Mouse (Mus musculus): ENCODE results near the gene Tmem201. TPM values are rescaled to one million over a fixed set of nuclear protein-coding genes. Genes with fewer than 3 reads are reported as not detected.

Tmem201 gene
- polyA plus RNA-seq, 1 experiment from 2014 or later: 26.0 TPM

- no peak for DNase-seq (ENCODE audit: low spot score)
- 75% methylated on average over 8 of the region's 8 CpGs for WGBS
- no peaks in the 10 kb centered on the region for H3K9me3 ChIP-seq (ENCODE audit: control insufficient read depth, low read length)
- peaks cover 10% of the 10 kb centered on the region for H3K4me1 ChIP-seq (ENCODE audit: control insufficient read depth, insufficient read depth, low read length)
- no peak overlapping the region for H3K4me2 ChIP-seq (ENCODE audit: low read depth)
- H3K36me3 ChIP-seq (ENCODE audit: control insufficient read depth, insufficient read depth, low read length): peaks cover 43% of the 10 kb centered on the region
- no peak overlapping the region for H3K9ac ChIP-seq (ENCODE audit: low read length)
- H3K4me3 ChIP-seq (ENCODE audit: low read depth, low read length): no peak overlapping the region
- ATAC-seq (ENCODE audit: insufficient read depth, low FRiP score, low TSS enrichment): no peak
- H3K27ac ChIP-seq (ENCODE audit: low read depth, low read length): no peak overlapping the region
- no peaks in the 10 kb centered on the region for H3K27me3 ChIP-seq (ENCODE audit: control insufficient read depth, insufficient read depth, low read length)
Observed at GRCm38 (mm10) chr4:149728810-149729209, 9.0 kb downstream of the Tmem201 start.

GRCm38 (mm10) chr4:149727636-149728035 lies 10.2 kb downstream of the Tmem201 start:
- H3K9me3 ChIP-seq (ENCODE audit: control insufficient read depth, low read length): no peaks in the 10 kb centered on the region
- peaks cover 43% of the 10 kb centered on the region for H3K36me3 ChIP-seq (ENCODE audit: control insufficient read depth, insufficient read depth, low read length)
- H3K4me2 ChIP-seq (ENCODE audit: low read depth): no peak overlapping the region
- DNase-seq (ENCODE audit: low spot score) (no peak), ATAC-seq (ENCODE audit: insufficient read depth, low FRiP score, low TSS enrichment) (no peak)
- 100% methylated on average over 5 of the region's 5 CpGs for WGBS
- H3K4me1 ChIP-seq (ENCODE audit: control insufficient read depth, insufficient read depth, low read length): peaks cover 3% of the 10 kb centered on the region; the same call in 1 of the 2 replicates
- H3K27ac ChIP-seq (ENCODE audit: low read depth, low read length): no peak overlapping the region
- H3K9ac ChIP-seq (ENCODE audit: low read length): no peak overlapping the region
- no peaks in the 10 kb centered on the region for H3K27me3 ChIP-seq (ENCODE audit: control insufficient read depth, insufficient read depth, low read length)
- H3K4me3 ChIP-seq (ENCODE audit: low read depth, low read length): no peak overlapping the region

DNA sequence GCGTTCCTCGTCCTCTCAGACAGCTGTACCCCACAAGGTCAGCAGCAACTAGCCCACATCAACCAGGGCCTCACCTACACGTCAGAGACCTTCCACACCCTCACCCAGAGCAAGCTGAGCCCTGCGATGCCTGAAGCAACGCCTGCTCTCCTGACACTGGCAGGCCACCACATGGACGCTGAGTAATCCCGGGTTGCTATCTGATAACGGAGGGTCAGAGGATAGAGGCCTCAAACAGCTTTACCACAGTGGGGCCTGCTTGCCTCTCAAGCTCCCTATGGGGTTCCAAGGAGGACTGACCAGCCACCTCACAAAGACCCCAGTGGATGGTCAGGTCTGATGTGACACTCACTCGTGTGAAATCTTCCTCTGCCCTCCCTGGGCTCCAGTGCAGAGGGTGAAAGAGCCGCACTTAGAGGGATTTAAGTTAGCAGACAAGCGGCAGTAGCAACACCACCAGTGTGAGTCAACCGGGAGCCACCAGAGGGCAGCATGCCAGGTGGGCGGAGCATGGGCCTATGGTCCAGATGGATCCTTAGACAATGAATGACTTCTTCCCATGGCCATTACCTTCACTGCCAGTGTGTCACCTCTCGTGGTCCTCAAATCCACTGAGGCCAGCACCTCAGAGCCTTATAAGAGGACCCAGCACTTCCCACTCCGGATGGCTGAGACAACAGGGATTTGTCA lies 12.0 kb downstream of the Tmem201 start:
- DNase-seq (ENCODE audit: low spot score) (peak; percentile 63), ATAC-seq (ENCODE audit: insufficient read depth, low FRiP score, low TSS enrichment) (no peak)
- no peaks in the 10 kb centered on the region for H3K9me3 ChIP-seq (ENCODE audit: control insufficient read depth, low read length)
- H3K4me2 ChIP-seq (ENCODE audit: low read depth): no peak overlapping the region
- H3K27ac ChIP-seq (ENCODE audit: low read depth, low read length): no peak overlapping the region
- WGBS: 74% methylated on average over 15 of the region's 15 CpGs
- H3K9ac ChIP-seq (ENCODE audit: low read length): no peak overlapping the region
- no peaks in the 10 kb centered on the region for H3K4me1 ChIP-seq (ENCODE audit: control insufficient read depth, insufficient read depth, low read length)
- no peaks in the 10 kb centered on the region for H3K27me3 ChIP-seq (ENCODE audit: control insufficient read depth, insufficient read depth, low read length)
- peaks cover 41% of the 10 kb centered on the region for H3K36me3 ChIP-seq (ENCODE audit: control insufficient read depth, insufficient read depth, low read length)
- H3K4me3 ChIP-seq (ENCODE audit: low read depth, low read length): no peak overlapping the region

- DNase-seq (ENCODE audit: low spot score) (no peak), ATAC-seq (ENCODE audit: insufficient read depth, low FRiP score, low TSS enrichment) (no peak)
- WGBS: 94% methylated on average over 17 of the region's 17 CpGs
- no peak overlapping the region for H3K4me3 ChIP-seq (ENCODE audit: low read depth, low read length)
- no peaks in the 10 kb centered on the region for H3K4me1 ChIP-seq (ENCODE audit: control insufficient read depth, insufficient read depth, low read length)
- no peak overlapping the region for H3K27ac ChIP-seq (ENCODE audit: low read depth, low read length)
- no peaks in the 10 kb centered on the region for H3K9me3 ChIP-seq (ENCODE audit: control insufficient read depth, low read length)
- H3K4me2 ChIP-seq (ENCODE audit: low read depth): no peak overlapping the region
- H3K27me3 ChIP-seq (ENCODE audit: control insufficient read depth, insufficient read depth, low read length): no peaks in the 10 kb centered on the region
- H3K36me3 ChIP-seq (ENCODE audit: control insufficient read depth, insufficient read depth, low read length): peaks cover 42% of the 10 kb centered on the region
- no peak overlapping the region for H3K9ac ChIP-seq (ENCODE audit: low read length)
Observed at GRCm38 (mm10) chr4:149724916-149725470, 12.9 kb downstream of the Tmem201 start.

DNA sequence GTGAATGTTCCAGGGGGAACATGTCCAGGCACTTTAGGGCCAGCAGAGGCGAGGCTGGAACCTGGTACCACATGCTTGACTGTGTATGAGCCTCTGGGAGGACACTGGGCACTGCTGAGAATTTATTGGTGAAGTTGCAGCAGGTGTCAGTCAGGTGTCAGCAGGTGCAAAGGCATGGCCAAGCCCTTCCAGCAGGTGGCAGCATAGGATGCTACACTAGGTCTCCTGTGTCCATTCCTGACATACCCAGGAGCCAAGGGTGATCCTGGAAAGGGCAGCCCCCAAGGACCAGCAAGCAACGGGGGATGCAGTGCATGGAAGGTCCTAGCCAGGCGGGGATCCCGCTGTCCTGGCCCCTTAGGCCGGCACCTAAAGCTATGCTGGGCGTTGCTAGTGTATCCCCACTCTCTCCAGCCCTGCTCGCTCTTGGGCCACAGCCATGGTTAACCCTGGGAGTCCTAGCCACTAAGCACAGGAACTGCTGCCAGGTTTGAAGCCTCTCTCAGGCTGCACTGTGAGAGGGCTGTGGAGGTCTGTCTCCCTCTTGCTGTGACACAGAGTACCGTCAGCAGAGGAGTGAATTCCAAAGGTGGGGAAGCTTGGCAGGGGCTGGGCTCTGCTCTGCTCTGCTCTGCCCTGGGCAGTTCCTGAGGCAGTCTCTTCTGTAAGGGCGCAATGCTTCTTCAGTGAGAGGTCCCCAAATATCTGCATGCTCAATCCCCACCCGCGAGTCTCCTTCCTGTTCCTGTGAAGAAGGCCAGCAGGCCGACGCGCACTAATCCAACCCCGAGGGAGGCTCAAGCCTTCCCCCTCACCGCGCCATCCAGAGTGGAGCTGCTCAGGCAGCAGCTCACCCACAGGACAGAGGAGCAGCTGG lies 13.8 kb downstream of the Tmem201 start:
- peaks cover 38% of the 10 kb centered on the region for H3K36me3 ChIP-seq (ENCODE audit: control insufficient read depth, insufficient read depth, low read length)
- H3K9ac ChIP-seq (ENCODE audit: low read length): no peak overlapping the region
- 77% methylated on average over 17 of the region's 17 CpGs for WGBS
- no peaks in the 10 kb centered on the region for H3K27me3 ChIP-seq (ENCODE audit: control insufficient read depth, insufficient read depth, low read length)
- H3K4me1 ChIP-seq (ENCODE audit: control insufficient read depth, insufficient read depth, low read length): no peaks in the 10 kb centered on the region
- no peak for ATAC-seq (ENCODE audit: insufficient read depth, low FRiP score, low TSS enrichment)
- H3K4me2 ChIP-seq (ENCODE audit: low read depth): no peak overlapping the region
- no peak for DNase-seq (ENCODE audit: low spot score)
- H3K4me3 ChIP-seq (ENCODE audit: low read depth, low read length): no peak overlapping the region
- H3K27ac ChIP-seq (ENCODE audit: low read depth, low read length): no peak overlapping the region
- H3K9me3 ChIP-seq (ENCODE audit: control insufficient read depth, low read length): no peaks in the 10 kb centered on the region

GRCm38 (mm10) chr4:149723021-149723390 lies 14.8 kb downstream of the Tmem201 start:
- no peak for DNase-seq (ENCODE audit: low spot score)

DNA sequence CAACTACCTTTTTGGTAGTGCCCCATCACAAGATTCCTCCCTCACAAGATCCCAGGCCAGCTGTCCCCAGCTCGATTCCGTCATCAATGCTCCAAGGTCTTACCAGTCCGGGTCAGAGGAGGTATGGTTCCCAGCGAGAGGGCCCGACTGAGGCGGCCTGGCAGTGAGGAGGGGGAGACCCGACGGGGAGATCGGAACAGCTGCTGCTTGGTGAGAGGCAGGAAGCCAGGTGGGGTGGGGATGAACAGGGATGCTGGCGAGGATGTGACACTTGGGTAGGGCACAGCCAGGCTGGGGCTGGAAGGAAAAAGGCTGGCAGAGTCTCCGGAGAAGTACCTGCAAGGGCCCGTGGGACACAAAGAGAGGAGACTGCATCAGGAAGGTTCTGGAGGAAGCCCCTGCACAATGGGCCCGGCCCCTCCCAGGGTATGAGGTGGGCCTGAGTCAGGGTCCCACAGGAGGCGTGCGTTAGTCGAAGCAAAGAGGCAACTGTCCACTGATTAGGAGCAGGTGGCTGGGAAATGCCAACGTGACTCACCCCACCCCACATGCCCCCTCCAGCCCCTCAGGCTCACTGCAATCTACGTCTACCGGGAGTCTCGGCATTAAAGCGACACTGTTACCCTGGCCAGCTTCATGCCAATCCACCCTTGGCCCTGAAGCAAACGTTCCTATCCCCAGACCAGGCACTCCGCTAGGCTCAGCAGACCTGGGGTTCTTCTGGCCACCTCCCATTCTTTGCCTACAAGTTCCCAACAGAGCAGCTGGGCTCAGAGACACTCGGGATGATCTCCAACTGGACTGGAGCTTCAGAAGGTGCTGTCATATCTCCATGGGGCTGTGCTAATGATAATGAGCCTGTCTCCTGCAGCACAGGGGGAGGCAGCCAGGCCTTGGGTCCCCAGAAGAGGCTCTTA lies 15.5 kb downstream of the Tmem201 start:
- H3K4me3 ChIP-seq (ENCODE audit: low read depth, low read length): no peak overlapping the region
- H3K36me3 ChIP-seq (ENCODE audit: control insufficient read depth, insufficient read depth, low read length): peaks cover 37% of the 10 kb centered on the region
- no peak for ATAC-seq (ENCODE audit: insufficient read depth, low FRiP score, low TSS enrichment)
- H3K9me3 ChIP-seq (ENCODE audit: control insufficient read depth, low read length): no peaks in the 10 kb centered on the region
- DNase-seq (ENCODE audit: low spot score): no peak
- H3K27ac ChIP-seq (ENCODE audit: low read depth, low read length): no peak overlapping the region
- no peak overlapping the region for H3K4me2 ChIP-seq (ENCODE audit: low read depth)
- H3K27me3 ChIP-seq (ENCODE audit: control insufficient read depth, insufficient read depth, low read length): no peaks in the 10 kb centered on the region
- H3K9ac ChIP-seq (ENCODE audit: low read length): no peak overlapping the region
- no peaks in the 10 kb centered on the region for H3K4me1 ChIP-seq (ENCODE audit: control insufficient read depth, insufficient read depth, low read length)
- WGBS: 89% methylated on average over 24 of the region's 24 CpGs

More at GRCm38 (mm10) chr4:149723021-149723390, 14.8 kb downstream of the Tmem201 start:
- no peak for ATAC-seq (ENCODE audit: insufficient read depth, low FRiP score, low TSS enrichment)
- Histone ChIP-seq H3K27ac (ENCODE audit: low read depth, low read length) (no peak overlapping the region), H3K27me3 (ENCODE audit: control insufficient read depth, insufficient read depth, low read length) (no peaks in the 10 kb centered on the region), H3K4me3 (ENCODE audit: low read depth, low read length) (no peak overlapping the region), H3K9ac (ENCODE audit: low read length) (no peak overlapping the region), H3K36me3 (ENCODE audit: control insufficient read depth, insufficient read depth, low read length) (peaks cover 41% of the 10 kb centered on the region), H3K9me3 (ENCODE audit: control insufficient read depth, low read length) (no peaks in the 10 kb centered on the region), H3K4me1 (ENCODE audit: control insufficient read depth, insufficient read depth, low read length) (no peaks in the 10 kb centered on the region), H3K4me2 (ENCODE audit: low read depth) (no peak overlapping the region)
- 80% methylated on average over 12 of the region's 12 CpGs for WGBS

GRCm38 (mm10) chr4:149721163-149721562 lies 16.7 kb downstream of the Tmem201 start:
- Histone ChIP-seq H3K4me1 (ENCODE audit: control insufficient read depth, insufficient read depth, low read length) (no peaks in the 10 kb centered on the region), H3K4me2 (ENCODE audit: low read depth) (no peak overlapping the region), H3K36me3 (ENCODE audit: control insufficient read depth, insufficient read depth, low read length) (peaks cover 37% of the 10 kb centered on the region), H3K9me3 (ENCODE audit: control insufficient read depth, low read length) (no peaks in the 10 kb centered on the region), H3K9ac (ENCODE audit: low read length) (no peak overlapping the region), H3K4me3 (ENCODE audit: low read depth, low read length) (no peak overlapping the region), H3K27ac (ENCODE audit: low read depth, low read length) (no peak overlapping the region), H3K27me3 (ENCODE audit: control insufficient read depth, insufficient read depth, low read length) (no peaks in the 10 kb centered on the region)
- ATAC-seq (ENCODE audit: insufficient read depth, low FRiP score, low TSS enrichment): no peak
- DNase-seq (ENCODE audit: low spot score): no peak
- WGBS: 89% methylated on average over 8 of the region's 8 CpGs
